Mouse (Mus musculus): ENCODE results near the gene Gm10570. TPM values are rescaled to one million over a fixed set of nuclear protein-coding genes. Genes with fewer than 3 reads are reported as not detected.

The Gm10570 gene
- polyA plus RNA-seq, 1 experiment from 2014 or later, result 0.57 TPM

- 60% methylated on average over 8 of the region's 8 CpGs for WGBS
Observed at GRCm38 (mm10) chr4:130299629-130300018, 8.8 kb downstream of the Gm10570 start.

GRCm38 (mm10) chr4:130298877-130299628 lies 9.4 kb downstream of the Gm10570 start:
- Histone ChIP-seq H3K9ac (no peak overlapping the region), H3K9me3 (replicated peaks) (no peaks in the 10 kb centered on the region; the same call in 1 of the 2 replicates), H3K4me2 (no peak overlapping the region), H3K27me3 (peaks cover 16% of the 10 kb centered on the region; the same call in 1 of the 2 replicates), H3K27ac (no peak overlapping the region), H3K4me1 (peaks cover 23% of the 10 kb centered on the region), H3K36me3 (no peaks in the 10 kb centered on the region), H3K4me3 (replicated peaks) (no peak overlapping the region)
- WGBS, result 72% methylated on average over 11 of the region's 11 CpGs
- no peak for ATAC-seq (replicated peaks; ENCODE audit: low FRiP score)

More at GRCm38 (mm10) chr4:130299629-130300018, 8.8 kb downstream of the Gm10570 start:
- Histone ChIP-seq H3K36me3 (no peaks in the 10 kb centered on the region), H3K27ac (no peak overlapping the region), H3K9me3 (replicated peaks) (no peaks in the 10 kb centered on the region; the same call in 1 of the 2 replicates), H3K4me2 (no peak overlapping the region), H3K9ac (no peak overlapping the region), H3K27me3 (peaks cover 20% of the 10 kb centered on the region; the same call in 1 of the 2 replicates), H3K4me3 (replicated peaks) (no peak overlapping the region), H3K4me1 (peaks cover 23% of the 10 kb centered on the region)
- no peak for ATAC-seq (replicated peaks; ENCODE audit: low FRiP score)

GRCm38 (mm10) chr4:130297123-130297529 lies 11.3 kb downstream of the Gm10570 start:
- H3K36me3 ChIP-seq, result no peaks in the 10 kb centered on the region
- H3K4me3 ChIP-seq (replicated peaks), result no peak overlapping the region
- peak; percentile 70 for ATAC-seq (replicated peaks; ENCODE audit: low FRiP score)
- no peak overlapping the region for H3K4me2 ChIP-seq
- H3K9ac ChIP-seq, result no peak overlapping the region
- H3K4me1 ChIP-seq, result peaks cover 16% of the 10 kb centered on the region
- H3K27me3 ChIP-seq, result peaks cover 15% of the 10 kb centered on the region; the same call in 1 of the 2 replicates
- H3K27ac ChIP-seq, result no peak overlapping the region
- no peaks in the 10 kb centered on the region; the same call in 1 of the 2 replicates for H3K9me3 ChIP-seq (replicated peaks)
- 15% methylated on average over 13 of the region's 13 CpGs for WGBS

GRCm38 (mm10) chr4:130296243-130296965 lies 12.1 kb downstream of the Gm10570 start:
- no peak overlapping the region for H3K4me2 ChIP-seq
- no peaks in the 10 kb centered on the region for H3K36me3 ChIP-seq
- H3K27me3 ChIP-seq, result peaks cover 11% of the 10 kb centered on the region; the same call in 1 of the 2 replicates
- H3K4me1 ChIP-seq, result peaks cover 15% of the 10 kb centered on the region
- H3K27ac ChIP-seq, result no peak overlapping the region
- no peak overlapping the region for H3K9ac ChIP-seq
- no peak overlapping the region for H3K4me3 ChIP-seq (replicated peaks)
- no peaks in the 10 kb centered on the region; the same call in 1 of the 2 replicates for H3K9me3 ChIP-seq (replicated peaks)
- ATAC-seq (replicated peaks; ENCODE audit: low FRiP score), result 0 out of 2 replicates have a peak, but pooled peaks have one; percentile 50
- WGBS, result 81% methylated on average over 13 of the region's 13 CpGs

- Histone ChIP-seq H3K4me3 (replicated peaks) (no peak overlapping the region), H3K9ac (no peak overlapping the region), H3K4me2 (no peak overlapping the region), H3K9me3 (replicated peaks) (no peaks in the 10 kb centered on the region; the same call in 1 of the 2 replicates), H3K36me3 (no peaks in the 10 kb centered on the region), H3K27ac (no peak overlapping the region), H3K27me3 (peaks cover 11% of the 10 kb centered on the region; the same call in 1 of the 2 replicates), H3K4me1 (peaks cover 15% of the 10 kb centered on the region)
- ATAC-seq (replicated peaks; ENCODE audit: low FRiP score), result no peak
- 47% methylated on average over 23 of the region's 23 CpGs for WGBS
Observed at GRCm38 (mm10) chr4:130295047-130295745, 13.3 kb downstream of the Gm10570 start.

- peaks cover 11% of the 10 kb centered on the region; the same call in 1 of the 2 replicates for H3K27me3 ChIP-seq
- no peak overlapping the region for H3K27ac ChIP-seq
- 88% methylated on average over 8 of the region's 8 CpGs for WGBS
- no peak overlapping the region for H3K9ac ChIP-seq
- no peak for ATAC-seq (replicated peaks; ENCODE audit: low FRiP score)
- H3K4me3 ChIP-seq (replicated peaks), result no peak overlapping the region
- no peak overlapping the region for H3K4me2 ChIP-seq
- H3K4me1 ChIP-seq, result peaks cover 14% of the 10 kb centered on the region
- no peaks in the 10 kb centered on the region for H3K36me3 ChIP-seq
- no peaks in the 10 kb centered on the region; the same call in 1 of the 2 replicates for H3K9me3 ChIP-seq (replicated peaks)
Observed at GRCm38 (mm10) chr4:130294513-130294912, 14.0 kb downstream of the Gm10570 start.

GRCm38 (mm10) chr4:130292271-130292670 lies 16.2 kb downstream of the Gm10570 start:
- Histone ChIP-seq H3K9me3 (replicated peaks) (no peaks in the 10 kb centered on the region; the same call in 1 of the 2 replicates), H3K36me3 (no peaks in the 10 kb centered on the region), H3K27me3 (peaks cover 11% of the 10 kb centered on the region; the same call in 1 of the 2 replicates), H3K27ac (no peak overlapping the region), H3K9ac (no peak overlapping the region), H3K4me3 (replicated peaks) (no peak overlapping the region), H3K4me1 (peaks cover 11% of the 10 kb centered on the region), H3K4me2 (no peak overlapping the region)
- WGBS, result 3% methylated on average over 4 of the region's 4 CpGs
- ATAC-seq (replicated peaks; ENCODE audit: low FRiP score), result 0 out of 2 replicates have a peak, but pooled peaks have one; percentile 23

GRCm38 (mm10) chr4:130289824-130290223 lies 18.6 kb downstream of the Gm10570 start:
- Histone ChIP-seq H3K4me3 (replicated peaks) (no peak overlapping the region), H3K36me3 (no peaks in the 10 kb centered on the region), H3K4me1 (no peaks in the 10 kb centered on the region), H3K27me3 (peaks cover 16% of the 10 kb centered on the region), H3K9me3 (replicated peaks) (no peaks in the 10 kb centered on the region), H3K9ac (no peak overlapping the region), H3K27ac (no peak overlapping the region), H3K4me2 (no peak overlapping the region)
- ATAC-seq (replicated peaks; ENCODE audit: low FRiP score), result no peak
- WGBS, result 73% methylated on average over 3 of the region's 3 CpGs

- H3K9ac ChIP-seq, result no peak overlapping the region
- no peak overlapping the region for H3K4me3 ChIP-seq (replicated peaks)
- WGBS, result 41% methylated on average over 3 of the region's 3 CpGs
- peaks cover 25% of the 10 kb centered on the region for H3K27me3 ChIP-seq
- no peak overlapping the region for H3K27ac ChIP-seq
- H3K4me2 ChIP-seq, result no peak overlapping the region
- no peaks in the 10 kb centered on the region for H3K4me1 ChIP-seq
- H3K9me3 ChIP-seq (replicated peaks), result no peaks in the 10 kb centered on the region
- no peak for ATAC-seq (replicated peaks; ENCODE audit: low FRiP score)
- H3K36me3 ChIP-seq, result no peaks in the 10 kb centered on the region
Observed at GRCm38 (mm10) chr4:130286531-130286930, 21.9 kb downstream of the Gm10570 start.

GRCm38 (mm10) chr4:130283826-130284225 lies 24.6 kb downstream of the Gm10570 start:
- no peak overlapping the region for H3K4me2 ChIP-seq
- H3K9me3 ChIP-seq (replicated peaks), result no peaks in the 10 kb centered on the region
- 78% methylated on average over 9 of the region's 9 CpGs for WGBS
- no peak overlapping the region for H3K4me3 ChIP-seq (replicated peaks)
- H3K27ac ChIP-seq, result no peak overlapping the region
- no peak for ATAC-seq (replicated peaks; ENCODE audit: low FRiP score)
- peaks cover 46% of the 10 kb centered on the region for H3K27me3 ChIP-seq
- H3K4me1 ChIP-seq, result no peaks in the 10 kb centered on the region
- no peak overlapping the region for H3K9ac ChIP-seq
- H3K36me3 ChIP-seq, result no peaks in the 10 kb centered on the region

- 74% methylated on average over 5 of the region's 5 CpGs for WGBS
- Histone ChIP-seq H3K4me2 (no peak overlapping the region), H3K4me3 (replicated peaks) (no peak overlapping the region), H3K27me3 (peaks cover 53% of the 10 kb centered on the region), H3K27ac (no peak overlapping the region), H3K4me1 (no peaks in the 10 kb centered on the region), H3K9ac (no peak overlapping the region), H3K36me3 (no peaks in the 10 kb centered on the region), H3K9me3 (replicated peaks) (no peaks in the 10 kb centered on the region)
- no peak for ATAC-seq (replicated peaks; ENCODE audit: low FRiP score)
Observed at GRCm38 (mm10) chr4:130282856-130283255, 25.6 kb downstream of the Gm10570 start.

Measured in kidney, embryonic 15.5 days (tissue).